Mouse (Mus musculus) megakaryocyte progenitor cell, adult 5-6 weeks (primary cell): ENCODE data around the gene Krtdap. TPM values are rescaled to one million over a fixed set of nuclear protein-coding genes. Genes with fewer than 3 reads are reported as not detected.
"Not testable (repeated sequence)": the region's sequence is repeated elsewhere in the genome, so short reads cannot be mapped to it uniquely, and the experiment has no call there.

Experiments used
- ATAC-seq: replicated peaks from 2 replicates; pipeline ENCODE4 v1.8.0; 2016; ENCODE audit warnings: mild to moderate bottlenecking, moderate TSS enrichment, inconsistent platforms; ENCODE audit not compliant: poor library complexity
- total RNA-seq, 2 experiments: library from RNA; stranded (forward) in 1 of 2; stranded (reverse) in 1 of 2; fragments of 157-497, 149-512 nt in 1 of 2; fragments of 200-1000 nt in 1 of 2; gene quantifications; 2 replicates each; pipeline versions ENCODE4 v1.2.3 to v1.2.4; 2015 to 2017

The Krtdap gene
- total RNA-seq, 2 experiments from 2014 or later = not detected

GRCm38 (mm10) chr7:30832684-30833083 lies 45.0 kb downstream of the Krtdap start:
- not testable (repeated sequence) for ATAC-seq

GRCm38 (mm10) chr7:30837277-30837676 lies 49.6 kb downstream of the Krtdap start:
- ATAC-seq = no peak

- no peak for ATAC-seq
Observed at GRCm38 (mm10) chr7:30840306-30840705, 52.6 kb downstream of the Krtdap start.

Other genes with a start within 250 kb of the Krtdap start
Only the 30 nearest of the 31 such genes appear.
- 11.5 and 16.3 TPM in 2 replicates for gene Proser3, start 235.6 kb upstream of the Krtdap start, total RNA-seq (2015)
- 1.8 and 4.7 TPM in 2 replicates for gene Proser3, start 235.6 kb upstream of the Krtdap start, total RNA-seq (2017)
- 54.8 and 67.5 TPM in 2 replicates for gene Lin37, start 228.1 kb upstream of the Krtdap start, total RNA-seq (2015)
- 27.2 and 39.8 TPM in 2 replicates for gene Lin37, start 228.1 kb upstream of the Krtdap start, total RNA-seq (2017)
- 21.4 and 23.4 TPM in 2 replicates for gene U2af1l4, start 224.6 kb upstream of the Krtdap start, total RNA-seq (2015)
- gene U2af1l4, start 224.6 kb upstream of the Krtdap start, total RNA-seq (2017) = 86.9 and 96.7 TPM in 2 replicates
- gene Gm49396, start 224.6 kb upstream of the Krtdap start, total RNA-seq (2015) = 2.2 and 3.7 TPM in 2 replicates
- gene Gm49396, start 224.6 kb upstream of the Krtdap start, total RNA-seq (2017) = 3.4 and 3.9 TPM in 2 replicates
- 181 and 202 TPM in 2 replicates for gene Psenen, start 224.3 kb upstream of the Krtdap start, total RNA-seq (2015)
- 150 and 154 TPM in 2 replicates for gene Psenen, start 224.3 kb upstream of the Krtdap start, total RNA-seq (2017)
- 7.2 and 9.2 TPM in 2 replicates for gene Igflr1, start 222.5 kb upstream of the Krtdap start, total RNA-seq (2015)
- gene Igflr1, start 222.5 kb upstream of the Krtdap start, total RNA-seq (2017) = not detected in 2 replicates
- 72.2 and 99.8 TPM in 2 replicates for gene Kmt2b, start 199.2 kb upstream of the Krtdap start, total RNA-seq (2015)
- gene Kmt2b, start 199.2 kb upstream of the Krtdap start, total RNA-seq (2017) = 11.7 and 14.5 TPM in 2 replicates
- gene Zbtb32, start 189.0 kb upstream of the Krtdap start, total RNA-seq (2015) = not detected in 2 replicates
- not detected in 2 replicates for gene Zbtb32, start 189.0 kb upstream of the Krtdap start, total RNA-seq (2017)
- 0.61 and 1.3 TPM in 2 replicates for gene Upk1a, start 175.0 kb upstream of the Krtdap start, total RNA-seq (2015)
- gene Upk1a, start 175.0 kb upstream of the Krtdap start, total RNA-seq (2017) = 0.14 TPM in 1 of 2 replicates, not detected in the other
- gene Cox6b1, start 161.7 kb upstream of the Krtdap start, total RNA-seq (2015) = 325 and 346 TPM in 2 replicates
- 428 and 592 TPM in 2 replicates for gene Cox6b1, start 161.7 kb upstream of the Krtdap start, total RNA-seq (2017)
- not detected in 2 replicates for gene Etv2, start 152.0 kb upstream of the Krtdap start, total RNA-seq (2015)
- not detected in 2 replicates for gene Etv2, start 152.0 kb upstream of the Krtdap start, total RNA-seq (2017)
- 43.9 and 52.2 TPM in 2 replicates for gene Rbm42, start 137.6 kb upstream of the Krtdap start, total RNA-seq (2015)
- gene Rbm42, start 137.6 kb upstream of the Krtdap start, total RNA-seq (2017) = 36.7 and 39.9 TPM in 2 replicates
- gene Haus5, start 122.9 kb upstream of the Krtdap start, total RNA-seq (2015) = 31.0 and 31.3 TPM in 2 replicates
- 21.5 and 28.7 TPM in 2 replicates for gene Haus5, start 122.9 kb upstream of the Krtdap start, total RNA-seq (2017)
- not detected in 2 replicates for gene Pmis2, start 116.3 kb upstream of the Krtdap start, total RNA-seq (2015)
- not detected in 2 replicates for gene Pmis2, start 116.3 kb upstream of the Krtdap start, total RNA-seq (2017)
- gene 2200002J24Rik, start 89.0 kb upstream of the Krtdap start, total RNA-seq (2015) = 0.69 TPM in 1 of 2 replicates, not detected in the other
- gene 2200002J24Rik, start 89.0 kb upstream of the Krtdap start, total RNA-seq (2017) = not detected in 2 replicates
- gene Atp4a, start 75.7 kb upstream of the Krtdap start, total RNA-seq (2015) = 1.2 and 1.3 TPM in 2 replicates
- gene Atp4a, start 75.7 kb upstream of the Krtdap start, total RNA-seq (2017) = 0.37 and 0.51 TPM in 2 replicates
- 210 and 218 TPM in 2 replicates for gene Tmem147, start 58.4 kb upstream of the Krtdap start, total RNA-seq (2015)
- 65.9 and 76.4 TPM in 2 replicates for gene Tmem147, start 58.4 kb upstream of the Krtdap start, total RNA-seq (2017)
- gene Gapdhs, start 44.2 kb upstream of the Krtdap start, total RNA-seq (2015) = not detected in 2 replicates
- gene Gapdhs, start 44.2 kb upstream of the Krtdap start, total RNA-seq (2017) = not detected in 2 replicates
- gene Sbsn, start 36.4 kb upstream of the Krtdap start, total RNA-seq (2015) = 1.6 TPM in 2 replicates
- gene Sbsn, start 36.4 kb upstream of the Krtdap start, total RNA-seq (2017) = 0.47 and 1.3 TPM in 2 replicates
- gene Dmkn, start 24.1 kb upstream of the Krtdap start, total RNA-seq (2015) = 81.7 and 87.4 TPM in 2 replicates
- gene Dmkn, start 24.1 kb upstream of the Krtdap start, total RNA-seq (2017) = 95.3 and 119 TPM in 2 replicates
- gene Ffar2, start 35.9 kb downstream of the Krtdap start, total RNA-seq (2015) = 8.5 and 8.8 TPM in 2 replicates
- gene Ffar2, start 35.9 kb downstream of the Krtdap start, total RNA-seq (2017) = 25.9 and 31.5 TPM in 2 replicates
- gene Ffar3, start 68.3 kb downstream of the Krtdap start, total RNA-seq (2015) = not detected in 2 replicates
- not detected in 2 replicates for gene Ffar3, start 68.3 kb downstream of the Krtdap start, total RNA-seq (2017)
- gene Ffar1, start 73.7 kb downstream of the Krtdap start, total RNA-seq (2015) = not detected in 2 replicates
- not detected in 2 replicates for gene Ffar1, start 73.7 kb downstream of the Krtdap start, total RNA-seq (2017)
- 0.29 and 1.3 TPM in 2 replicates for gene Cd22, start 92.4 kb downstream of the Krtdap start, total RNA-seq (2015)
- gene Cd22, start 92.4 kb downstream of the Krtdap start, total RNA-seq (2017) = 0.07 and 0.29 TPM in 2 replicates
- 0.39 TPM in 1 of 2 replicates, not detected in the other for gene Mag, start 127.0 kb downstream of the Krtdap start, total RNA-seq (2015)
- 0.37 and 1.3 TPM in 2 replicates for gene Mag, start 127.0 kb downstream of the Krtdap start, total RNA-seq (2017)
- not detected in 2 replicates for gene Hamp2, start 136.8 kb downstream of the Krtdap start, total RNA-seq (2015)
- gene Hamp2, start 136.8 kb downstream of the Krtdap start, total RNA-seq (2017) = not detected in 2 replicates
- not detected in 2 replicates for gene Hamp, start 156.1 kb downstream of the Krtdap start, total RNA-seq (2015)
- gene Hamp, start 156.1 kb downstream of the Krtdap start, total RNA-seq (2017) = not detected in 2 replicates
- gene Usf2, start 168.9 kb downstream of the Krtdap start, total RNA-seq (2015) = 92.6 and 97.4 TPM in 2 replicates
- 137 and 162 TPM in 2 replicates for gene Usf2, start 168.9 kb downstream of the Krtdap start, total RNA-seq (2017)
- 0.12 and 0.59 TPM in 2 replicates for gene Lsr, start 185.6 kb downstream of the Krtdap start, total RNA-seq (2015)
- gene Lsr, start 185.6 kb downstream of the Krtdap start, total RNA-seq (2017) = 0.33 and 0.68 TPM in 2 replicates
- gene Fam187b, start 185.9 kb downstream of the Krtdap start, total RNA-seq (2015) = 0.10 and 0.34 TPM in 2 replicates
- gene Fam187b, start 185.9 kb downstream of the Krtdap start, total RNA-seq (2017) = 0.42 and 0.91 TPM in 2 replicates